10 mouse cellular contexts compared by ENCODE assay signal in genomic region chr11:77821648-77822047, GRCm38 (mm10). TPM values are rescaled to one million over a fixed set of nuclear protein-coding genes. Genes with fewer than 3 reads are reported as not detected.
DNase-seq lines count a peak whose midpoint lies in the region; ATAC-seq lines count a peak whose summit lies in the region.
"Had no signal": no experiment of that assay in that cellular context is flagged by ENCODE, and none has a peak within 500 bp of the region (broad histone marks: within the 10 kb centered on the region; RNA-seq: fewer than 3 reads in every experiment).

No protein-coding gene starts in this region.

- ATAC-seq in cerebellum, adult (ENCODE audit: insufficient number of reproducible peaks, low FRiP score, low TSS enrichment), result no peak
- no peak for ATAC-seq in liver, embryonic 13.5 days (ENCODE audit: low read depth)
- ATAC-seq: Patski had no signal

- DNase-seq in cerebellum, adult 11-12 months, result peak; percentile 65
- peak; percentile 44 for DNase-seq in left cerebral cortex, postnatal 4 days
- DNase-seq in left cerebral cortex, postnatal 10 days (ENCODE audit: extremely low spot score in 1 of 2, low spot score in 2 of 2), result no peak
- DNase-seq in NIH3T3 (ENCODE audit: low read depth), result peak; percentile 70
- DNase-seq in embryo, embryonic 10 days (ENCODE audit: low spot score), result peak; percentile 82
- peak; percentile 32 for DNase-seq in liver, embryonic 13.5 days
- DNase-seq in testis, postnatal 10 days (ENCODE audit: low spot score), result peak; percentile 74

- H3K27ac ChIP-seq in liver, embryonic 13.5 days, result no peak overlapping the region
- H3K27ac ChIP-seq: heart, embryonic 15.5 days had no signal

- H3K36me3 ChIP-seq in liver, embryonic 13.5 days, result peaks cover 77% of the 10 kb centered on the region

- no peak overlapping the region for H3K4me2 ChIP-seq in liver, embryonic 13.5 days
- H3K4me2 ChIP-seq: heart, embryonic 15.5 days had no signal

- 25% methylated on average over 8 of the region's 8 CpGs for WGBS in liver, embryonic 13.5 days (ENCODE audit: insufficient replicate concordance)

- H3K4me1 ChIP-seq in liver, embryonic 13.5 days (replicated peaks), result 0 out of 2 replicates have a peak, but pooled peaks cover 2% of the 10 kb centered on the region

- H3K4me3 ChIP-seq in liver, embryonic 13.5 days (replicated peaks), result no peak overlapping the region
- H3K4me3 ChIP-seq: heart, embryonic 15.5 days had no signal

- no peak overlapping the region for H3K9ac ChIP-seq in liver, embryonic 13.5 days
- H3K9ac ChIP-seq: heart, embryonic 15.5 days had no signal

- H3K27me3 ChIP-seq in liver, embryonic 13.5 days, result no peaks in the 10 kb centered on the region
- H3K27me3 ChIP-seq: heart, embryonic 15.5 days; Patski had no signal

- no peaks in the 10 kb centered on the region for H3K9me3 ChIP-seq in liver, embryonic 13.5 days (replicated peaks)
- H3K9me3 ChIP-seq: heart, embryonic 15.5 days had no signal

- intact Hi-C loops in left cerebral cortex, postnatal 4 days (cut with DNase I), result no loop called here
- intact Hi-C loops in left cerebral cortex, postnatal 10 days (cut with DNase I), result loop anchor here (10.0 kb wide), 1 partner anchor 353 kb away; the partner anchor contains the start of genes Nek8 and Tlcd1

RNA-seq across cellular contexts. Expression of gene Gm10277, which starts 34.1 kb away (rescaled TPM):
- total RNA-seq in left cerebral cortex, postnatal 4 days (2021), result not detected
- not detected for total RNA-seq in left cerebral cortex, postnatal 10 days (2021)
- polyA plus RNA-seq in liver, embryonic 13.5 days (2015; fragmentation: Nextera tagmentation; extraction: Ambion mirVana), result 0.57 and 0.78 TPM in 2 replicates

RNA-seq across cellular contexts. Expression of gene Myo18a, which starts 58.6 kb away (rescaled TPM):
- 100 to 1,000 TPM; 146 to 151 TPM for total RNA-seq in left cerebral cortex, postnatal 4 days (2021)
- total RNA-seq in left cerebral cortex, postnatal 10 days (2021), result 100 to 1,000 TPM; 135 to 137 TPM
- polyA plus RNA-seq in liver, embryonic 13.5 days (2015; fragmentation: Nextera tagmentation; extraction: Ambion mirVana), result 17.3 and 21.8 TPM in 2 replicates

Comparison
In these comparisons a context has a peak if more than half of its experiments do, and no peak if none do; other contexts are left out.
1. DNase-seq: peak in cerebellum, adult 11-12 months (single experiment), left cerebral cortex, postnatal 4 days (single experiment), NIH3T3 (single experiment), embryo, embryonic 10 days (single experiment), liver, embryonic 13.5 days (single experiment) and testis, postnatal 10 days (single experiment); none in left cerebral cortex, postnatal 10 days (0 of 2).